Comparison of ENCODE assay signal across 8 mouse cellular contexts in genomic region chr8:94857346-94858173, GRCm38 (mm10). TPM values are rescaled to one million over a fixed set of nuclear protein-coding genes. Genes with fewer than 3 reads are reported as not detected.
DNase-seq lines count a peak whose midpoint lies in the region; ATAC-seq and TF ChIP-seq lines count a peak whose summit lies in the region.

Polr2c (plus strand) TSS chr8:94857450.

- DNase-seq in gastrocnemius, postnatal 10 days = peak; percentile 95
- DNase-seq in induced T-regulatory cell, adult 2 months (ENCODE audit: low read depth) = peak; percentile 93
- DNase-seq in left cerebral cortex, adult 8-10 months (ENCODE audit: low spot score in 2 of 2) = peak; percentile 77 to 84
- DNase-seq in right cerebral cortex, adult 18-20 months = peak; percentile 90
- DNase-seq in urinary bladder, adult 2 months (ENCODE audit: low spot score) = peak; percentile 91

- H3K27ac ChIP-seq in cortical plate, adult 2 months (ENCODE audit: insufficient read depth, low read length) = peak within 1 kb of the TSS; percentile 80; the same call in 1 of the 2 replicates

- peaks cover 5% of the 10 kb centered on the region for H3K4me1 ChIP-seq in cortical plate, adult 2 months (ENCODE audit: control insufficient read depth, insufficient read depth, low read length)

- peak within 1 kb of the TSS; percentile 91 for H3K4me3 ChIP-seq in cortical plate, adult 2 months (ENCODE audit: insufficient read depth, low read length)

- TF ChIP-seq POLR2A in cortical plate, adult 2 months (IDR thresholded peaks at IDR 0.05; ENCODE audit: extremely low read depth, insufficient read depth, low read length) = peak; percentile 62; the same call in 1 of the 2 replicates

- peak; percentile 72 for ATAC-seq in activated CD4-positive, CD25-positive, alpha-beta regulatory T cell, adult 4 months
- ATAC-seq in megakaryocyte, adult 5-6 weeks (ENCODE audit: poor library complexity, severe bottlenecking) = peak; percentile 92

- peak; percentile 58 for TF ChIP-seq CTCF in cortical plate, adult 2 months (IDR thresholded peaks at IDR 0.05; ENCODE audit: extremely low read depth, insufficient read depth, low read length)

RNA-seq across cellular contexts. Expression of gene Polr2c, which starts in this region (rescaled TPM):
- 100 to 1,000 TPM in 1 of 2 experiments, 10 to 100 TPM in 1; 89.2 to 117 TPM for polyA plus RNA-seq in activated CD4-positive, CD25-positive, alpha-beta regulatory T cell, adult 4 months (2017; shearing (Covaris generic))
- polyA plus RNA-seq in cortical plate, adult 2 months (2012; rRNA removed) = 108 and 117 TPM in 2 replicates
- 10 to 100 TPM; 37.6 to 43.6 TPM for total RNA-seq in gastrocnemius, postnatal 10 days (2021)
- total RNA-seq in left cerebral cortex, adult 8-10 months (2022) = 10 to 100 TPM; 64.6 to 75.4 (median 67.0) TPM
- 44.1 and 46.4 TPM in 2 replicates for total RNA-seq in megakaryocyte, adult 5-6 weeks (2015)
- total RNA-seq in megakaryocyte, adult 5-6 weeks (2017) = 40.3 and 43.5 TPM in 2 replicates
- 89.5 and 99.2 TPM in 2 replicates for polyA plus RNA-seq in urinary bladder, adult 2 months (2012; rRNA removed)

Comparison
In these comparisons a context has a peak if more than half of its experiments do, and no peak if none do; other contexts are left out.
1. Peak in every context shown above with its lines: DNase-seq, ATAC-seq, H3K4me3 ChIP-seq and H3K27ac ChIP-seq.